21 mouse cellular contexts compared by ENCODE assay signal in genomic region chr13:44918269-44918668, GRCm38 (mm10).
A peak's percentile ranks its signal among the peaks of the same experiment; 100 is the strongest.
DNase-seq lines count a peak whose midpoint lies in the region; ATAC-seq lines count a peak whose summit lies in the region.
"Had no signal": no experiment of that assay in that cellular context is flagged by ENCODE, and none has a peak within 500 bp of the region (broad histone marks: within the 10 kb centered on the region; RNA-seq: fewer than 3 reads in every experiment).

No protein-coding gene starts in this region.

- ATAC-seq in forebrain, embryonic 12.5 days (ENCODE audit: low FRiP score): no peak
- ATAC-seq in forebrain, embryonic 15.5 days (replicated peaks): peak; percentile 46
- no peak for ATAC-seq in forebrain, embryonic 11.5 days (replicated peaks; ENCODE audit: low FRiP score)
- ATAC-seq in heart, embryonic 11.5 days (replicated peaks; ENCODE audit: insufficient number of reproducible peaks, low FRiP score, low TSS enrichment): no peak
- ATAC-seq: activated CD4-positive, CD25-positive, alpha-beta regulatory T cell, adult 4 months; CD4-positive, CD25-positive, alpha-beta regulatory T cell, adult 4 months; Patski had no signal

- DNase-seq in cerebellum, postnatal 10 days: peak; percentile 48 to 65
- DNase-seq in cerebellum, adult 11-12 months: no peak
- no peak for DNase-seq in forebrain, embryonic 10.5 days (ENCODE audit: extremely low spot score, low spot score)
- DNase-seq in forebrain, embryonic 11.5 days (ENCODE audit: low spot score): no peak
- peak; percentile 61 for DNase-seq in heart, adult 11 months
- DNase-seq: adrenal gland, adult 2 months; adrenal gland, postnatal 10 days; adrenal gland, postnatal 25 days; B cell, adult 2 months; cerebellum, adult 18-20 months; cerebellum, adult 8-10 months had no signal

- H3K4me1 ChIP-seq in forebrain, embryonic 10.5 days: no peaks in the 10 kb centered on the region
- no peaks in the 10 kb centered on the region for H3K4me1 ChIP-seq in forebrain, embryonic 12.5 days
- H3K4me1 ChIP-seq in forebrain, embryonic 15.5 days: peaks cover 3% of the 10 kb centered on the region; the same call in 1 of the 2 replicates
- H3K4me1 ChIP-seq in forebrain, embryonic 11.5 days (replicated peaks; ENCODE audit: control insufficient read depth, insufficient read depth, low read length): no peaks in the 10 kb centered on the region
- H3K4me1 ChIP-seq in heart, embryonic 11.5 days (ENCODE audit: control insufficient read depth, insufficient read depth, low read length): no peaks in the 10 kb centered on the region
- H3K4me1 ChIP-seq: embryonic facial prominence, embryonic 10.5 days; embryonic facial prominence, embryonic 12.5 days had no signal

- H3K36me3 ChIP-seq in forebrain, embryonic 10.5 days (replicated peaks): peaks cover 99% of the 10 kb centered on the region
- H3K36me3 ChIP-seq in forebrain, embryonic 12.5 days (replicated peaks): peaks cover 100% of the 10 kb centered on the region
- peaks cover 82% of the 10 kb centered on the region for H3K36me3 ChIP-seq in forebrain, embryonic 15.5 days
- H3K36me3 ChIP-seq in forebrain, embryonic 11.5 days (ENCODE audit: control insufficient read depth, insufficient read depth, low read length): peaks cover 8% of the 10 kb centered on the region
- peaks cover 43% of the 10 kb centered on the region for H3K36me3 ChIP-seq in heart, embryonic 11.5 days (ENCODE audit: control insufficient read depth, insufficient read depth, low read length)

- H3K9ac ChIP-seq in forebrain, embryonic 12.5 days: no peak overlapping the region
- no peak overlapping the region for H3K9ac ChIP-seq in forebrain, embryonic 15.5 days (replicated peaks)
- no peak overlapping the region for H3K9ac ChIP-seq in forebrain, embryonic 11.5 days (ENCODE audit: low read length)
- no peak overlapping the region for H3K9ac ChIP-seq in heart, embryonic 11.5 days (ENCODE audit: low read depth, low read length)
- H3K9ac ChIP-seq: embryonic facial prominence, embryonic 12.5 days had no signal

- H3K4me3 ChIP-seq in forebrain, embryonic 10.5 days: no peak overlapping the region
- no peak overlapping the region for H3K4me3 ChIP-seq in forebrain, embryonic 12.5 days (replicated peaks)
- H3K4me3 ChIP-seq in forebrain, embryonic 15.5 days: no peak overlapping the region
- no peak overlapping the region for H3K4me3 ChIP-seq in forebrain, embryonic 11.5 days (ENCODE audit: low read depth, low read length)
- H3K4me3 ChIP-seq in heart, embryonic 11.5 days (ENCODE audit: low read depth, low read length): no peak overlapping the region
- H3K4me3 ChIP-seq: embryonic facial prominence, embryonic 10.5 days; embryonic facial prominence, embryonic 12.5 days had no signal

- no peak overlapping the region for H3K4me2 ChIP-seq in forebrain, embryonic 12.5 days
- no peak overlapping the region for H3K4me2 ChIP-seq in forebrain, embryonic 15.5 days (replicated peaks)
- H3K4me2 ChIP-seq in forebrain, embryonic 11.5 days (ENCODE audit: low read depth, low read length, severe bottlenecking): no peak overlapping the region
- no peak overlapping the region for H3K4me2 ChIP-seq in heart, embryonic 11.5 days
- H3K4me2 ChIP-seq: embryonic facial prominence, embryonic 12.5 days had no signal

- no peaks in the 10 kb centered on the region for H3K27me3 ChIP-seq in forebrain, embryonic 10.5 days (ENCODE audit: poor library complexity, severe bottlenecking)
- no peaks in the 10 kb centered on the region for H3K27me3 ChIP-seq in forebrain, embryonic 12.5 days
- no peaks in the 10 kb centered on the region for H3K27me3 ChIP-seq in forebrain, embryonic 15.5 days
- no peaks in the 10 kb centered on the region for H3K27me3 ChIP-seq in forebrain, embryonic 11.5 days (ENCODE audit: control insufficient read depth, insufficient read depth, low read length)
- no peaks in the 10 kb centered on the region for H3K27me3 ChIP-seq in heart, embryonic 11.5 days (ENCODE audit: control insufficient read depth, insufficient read depth, low read length)
- H3K27me3 ChIP-seq: CH12.LX; embryonic facial prominence, embryonic 12.5 days; Patski had no signal

- WGBS in forebrain, embryonic 10.5 days: 97% methylated on average over 2 of the region's 2 CpGs
- 92% methylated on average over 2 of the region's 2 CpGs for WGBS in forebrain, embryonic 12.5 days
- WGBS in forebrain, embryonic 15.5 days: 75% methylated on average over 2 of the region's 2 CpGs
- 98% methylated on average over 2 of the region's 2 CpGs for WGBS in forebrain, embryonic 11.5 days
- WGBS in heart, embryonic 11.5 days (ENCODE audit: insufficient replicate concordance): 98% methylated on average over 2 of the region's 2 CpGs

- no peaks in the 10 kb centered on the region for H3K9me3 ChIP-seq in forebrain, embryonic 10.5 days
- no peaks in the 10 kb centered on the region for H3K9me3 ChIP-seq in forebrain, embryonic 12.5 days
- no peaks in the 10 kb centered on the region for H3K9me3 ChIP-seq in forebrain, embryonic 15.5 days
- H3K9me3 ChIP-seq in forebrain, embryonic 11.5 days (ENCODE audit: control insufficient read depth, low read length): no peaks in the 10 kb centered on the region
- no peaks in the 10 kb centered on the region for H3K9me3 ChIP-seq in heart, embryonic 11.5 days (replicated peaks; ENCODE audit: control insufficient read depth, low read length)
- H3K9me3 ChIP-seq: embryonic facial prominence, embryonic 10.5 days; embryonic facial prominence, embryonic 12.5 days; G1E had no signal

- H3K27ac ChIP-seq in forebrain, embryonic 10.5 days: 0 out of 2 replicates have a peak overlapping the region, but pooled peaks have one; percentile 3
- H3K27ac ChIP-seq in forebrain, embryonic 12.5 days: no peak overlapping the region
- H3K27ac ChIP-seq in forebrain, embryonic 15.5 days (replicated peaks): no peak overlapping the region
- no peak overlapping the region for H3K27ac ChIP-seq in forebrain, embryonic 11.5 days (ENCODE audit: low read depth, low read length)
- no peak overlapping the region for H3K27ac ChIP-seq in heart, embryonic 11.5 days (ENCODE audit: low read depth, low read length)
- H3K27ac ChIP-seq: embryonic facial prominence, embryonic 10.5 days; embryonic facial prominence, embryonic 12.5 days had no signal

Comparison
In these comparisons a context has a peak if more than half of its experiments do, and no peak if none do; other contexts are left out.
1. DNase-seq: peak in cerebellum, postnatal 10 days (2 of 2) and heart, adult 11 months (single experiment); none in cerebellum, adult 11-12 months (single experiment), forebrain, embryonic 10.5 days (single experiment) and forebrain, embryonic 11.5 days (single experiment).